Mouse (Mus musculus) spleen, adult 2 months (tissue): Measurements from ENCODE around the gene Guca1a.

Experiments used
- CTCF ChIP-seq: fragments of 200-500 bp; IDR thresholded peaks from 2 replicates; pipeline ENCODE4 v1.5.1; 2011; ENCODE audit warnings: mild to moderate bottlenecking, inconsistent platforms; ENCODE audit not compliant: insufficient read depth, insufficient read length, insufficient replicate concordance; ENCODE audit errors: extremely low read depth
- POLR2A ChIP-seq: fragments of 200-500 bp; IDR thresholded peaks from 2 replicates; pipeline ENCODE4 v1.6.1; 2011; ENCODE audit warnings: low read depth, low read length, inconsistent platforms

DNA sequence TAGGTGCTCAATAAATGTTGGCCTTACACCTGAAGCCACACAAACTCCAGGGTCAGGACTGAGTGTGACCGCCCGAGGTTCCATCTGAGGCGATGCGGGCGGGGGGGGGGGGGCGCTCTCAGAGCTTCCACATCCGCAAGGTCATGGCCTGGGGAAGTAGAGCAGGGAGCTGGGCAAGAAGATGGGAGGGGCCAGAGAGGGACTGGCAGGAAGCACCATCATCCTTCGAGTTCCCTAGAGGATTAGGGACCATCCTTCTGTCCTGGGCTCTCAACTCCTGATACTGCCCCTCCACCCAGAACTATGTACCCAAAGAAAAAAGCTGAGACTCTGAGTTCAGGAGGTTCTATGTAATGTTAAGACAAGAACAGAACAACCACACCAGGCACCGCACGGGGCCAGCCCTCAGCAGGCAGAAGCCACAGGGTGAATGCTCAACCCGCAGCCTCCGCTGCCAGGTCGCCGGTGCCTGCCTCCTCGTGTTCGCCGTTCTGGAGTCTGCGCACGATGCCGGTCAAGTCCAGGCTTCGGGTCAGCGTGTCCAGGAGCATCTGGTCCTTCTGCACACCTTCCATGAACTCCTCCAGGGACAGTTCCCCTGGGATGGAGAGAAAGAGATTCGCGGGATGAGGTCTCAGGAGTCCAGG is 6.0 kb downstream of the Guca1a start:
- no peak for TF ChIP-seq CTCF
- TF ChIP-seq POLR2A, result no peak
